Mouse (Mus musculus) liver, adult 2 months (tissue): ENCODE measurements around the gene Clcn7.

Experiments
- CTCF ChIP-seq: fragments of 200-500 bp; IDR thresholded peaks from 2 replicates; pipeline ENCODE4 v1.5.1; 2011; ENCODE audit warnings: low read depth, low read length, control low read depth
- POLR2A ChIP-seq: fragments of 200-500 bp; IDR thresholded peaks from 2 replicates; pipeline ENCODE4 v1.6.1; 2011; ENCODE audit warnings: low read length, control low read depth; ENCODE audit not compliant: insufficient read depth; ENCODE audit errors: extremely low read depth

DNA sequence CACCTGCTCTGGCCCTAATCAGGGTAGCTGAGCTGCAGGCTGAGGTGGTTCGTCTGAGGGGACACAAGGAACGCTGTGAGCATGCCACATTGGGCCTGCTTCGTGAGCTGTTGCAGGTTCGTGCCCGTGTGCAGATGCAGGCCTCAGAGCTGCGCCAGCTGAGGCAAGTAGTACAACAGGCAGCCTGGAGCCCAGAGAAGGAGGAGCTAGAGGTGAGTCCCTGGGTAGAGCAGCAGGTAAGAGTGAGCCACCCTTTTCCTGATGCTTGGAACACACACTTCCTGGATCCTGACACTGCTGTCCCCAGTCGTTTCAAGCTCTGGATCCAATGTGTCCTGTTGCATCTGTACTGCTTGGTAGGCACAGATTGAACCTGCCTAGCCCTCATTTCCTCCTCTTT lies 30.2 kb downstream of the Clcn7 start:
- TF ChIP-seq POLR2A (no peak), CTCF (no peak)
